Mouse (Mus musculus): Measurements from ENCODE around the gene Pitpnc1.

DNA sequence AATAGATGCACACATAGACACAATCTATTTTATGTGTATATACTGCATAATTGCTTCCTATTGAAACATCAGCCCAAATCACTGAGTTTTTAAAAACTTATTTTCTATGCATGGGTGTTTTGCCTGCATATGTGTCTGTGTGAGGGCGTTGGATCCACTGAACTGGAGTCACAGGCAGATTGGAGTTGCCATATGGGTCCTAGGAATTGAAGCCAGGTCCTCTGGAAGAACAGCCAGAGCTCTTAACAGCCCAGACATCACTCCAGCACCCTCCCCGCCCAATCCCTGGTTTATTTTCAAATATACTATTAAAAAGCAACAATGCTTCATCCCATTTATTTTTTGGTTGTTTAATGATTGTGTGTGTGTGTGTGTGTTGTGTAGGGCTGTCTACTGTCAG is 139.1 kb downstream of the Pitpnc1 start:
- TF ChIP-seq CTCF (IDR thresholded peaks at IDR 0.05; ENCODE audit: control insufficient read depth, insufficient read depth, low read length) = no peak
- TF ChIP-seq POLR2A (IDR thresholded peaks at IDR 0.05; ENCODE audit: borderline replicate concordance, control insufficient read depth, low read depth, low read length) = no peak

Measured in bone marrow, adult 2 months (tissue).